Mouse (Mus musculus): ENCODE measurements at regions not wholly inside any gene's neighbourhood (a gene's known extent, or its start where the extent isn't known, plus 50 kb on each side); places are given as distances from the start of the nearest gene placed in this dataset.

DNA sequence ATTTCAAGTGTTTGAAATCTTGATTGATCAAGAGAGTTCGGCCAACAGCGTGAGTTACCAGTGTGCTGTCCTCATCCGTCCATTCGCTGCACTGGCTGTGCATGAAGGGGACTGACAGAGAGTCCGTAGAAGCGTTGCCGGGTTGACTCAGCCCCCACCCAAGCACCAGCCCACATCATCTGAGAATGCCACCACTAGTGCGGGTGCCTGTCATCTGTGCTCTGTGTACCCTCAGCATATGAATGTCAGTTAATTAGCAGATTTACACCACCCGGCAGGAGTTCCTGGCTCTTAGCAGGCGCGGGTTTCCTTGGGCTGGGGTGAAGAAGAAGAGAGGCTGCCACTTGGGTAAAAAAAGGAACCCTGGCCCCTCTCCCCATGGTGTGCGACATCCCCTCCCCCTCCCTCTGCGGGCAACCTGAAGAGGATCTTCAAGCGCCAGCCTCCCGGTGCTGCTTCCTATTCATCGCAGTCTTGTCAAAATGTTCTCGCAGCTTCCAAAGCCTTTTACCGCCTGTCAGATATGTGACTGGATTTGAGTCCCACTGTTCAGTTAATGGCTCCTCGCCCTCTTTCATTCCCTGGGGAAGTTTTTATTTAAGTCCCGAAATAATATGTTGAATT is 309.2 kb upstream of the Zdhhc25 start:
- no peak for TF ChIP-seq CTCF (IDR thresholded peaks at IDR 0.05)
- no peak for TF ChIP-seq EP300 (IDR thresholded peaks at IDR 0.05)

Measured in lung, postnatal 0 days (tissue).